Mouse (Mus musculus) erythroblast, adult 5-6 weeks (primary cell): ENCODE results near the gene Ogdh. TPM values are rescaled to one million over a fixed set of nuclear protein-coding genes. Genes with fewer than 3 reads are reported as not detected.

Experiments used
- ATAC-seq: replicated peaks from 2 replicates; pipeline ENCODE4 v1.8.0; 2016; ENCODE audit warnings: moderate number of reproducible peaks, mild to moderate bottlenecking, moderate TSS enrichment, inconsistent platforms; ENCODE audit not compliant: poor library complexity, low FRiP score, severe bottlenecking
- total RNA-seq, 2 experiments: library from RNA; stranded (forward) in 1 of 2; stranded (reverse) in 1 of 2; fragments of 150-400 nt in 1 of 2; fragments of 200-764, 138-1000 nt in 1 of 2; gene quantifications; 2 replicates each; pipeline versions ENCODE4 v1.2.3 to v1.2.4; 2015 to 2017; ENCODE audit warnings: low replicate concordance in 2 of 2

Gene Ogdh
- total RNA-seq, 2 experiments from 2014 or later = 78.6 to 94.4 TPM

GRCm38 (mm10) chr11:6402515-6403510 is 111.4 kb downstream of the Ogdh start:
- peak; percentile 67 for ATAC-seq

DNA sequence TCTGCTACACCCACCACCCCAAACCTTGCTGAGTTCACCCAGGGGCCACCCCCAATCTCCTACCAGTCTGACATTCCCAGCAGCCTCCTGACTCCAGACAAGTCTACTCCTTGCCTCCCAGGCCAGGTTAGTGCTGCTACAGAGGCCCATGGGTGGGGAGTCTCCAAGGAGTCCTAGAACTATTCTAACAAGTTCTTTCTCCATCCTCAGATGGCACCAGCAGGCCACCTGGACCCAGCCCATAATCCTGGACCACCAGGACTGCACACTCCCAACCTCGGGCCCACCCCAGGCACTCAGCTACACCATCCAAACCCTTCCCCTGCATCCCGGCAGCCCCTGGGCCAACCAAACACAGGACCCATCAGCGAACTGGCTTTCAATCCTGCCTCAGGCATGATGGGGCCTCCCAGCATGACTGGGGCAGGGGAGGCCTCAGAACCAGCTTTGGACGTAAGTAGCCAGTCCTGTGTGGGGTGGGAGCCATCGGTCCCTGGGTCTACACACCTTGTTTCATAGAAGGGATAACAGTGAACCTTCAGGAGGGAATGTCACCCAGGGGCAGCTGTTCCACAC is 112.5 kb downstream of the Ogdh start:
- ATAC-seq = no peak

DNA sequence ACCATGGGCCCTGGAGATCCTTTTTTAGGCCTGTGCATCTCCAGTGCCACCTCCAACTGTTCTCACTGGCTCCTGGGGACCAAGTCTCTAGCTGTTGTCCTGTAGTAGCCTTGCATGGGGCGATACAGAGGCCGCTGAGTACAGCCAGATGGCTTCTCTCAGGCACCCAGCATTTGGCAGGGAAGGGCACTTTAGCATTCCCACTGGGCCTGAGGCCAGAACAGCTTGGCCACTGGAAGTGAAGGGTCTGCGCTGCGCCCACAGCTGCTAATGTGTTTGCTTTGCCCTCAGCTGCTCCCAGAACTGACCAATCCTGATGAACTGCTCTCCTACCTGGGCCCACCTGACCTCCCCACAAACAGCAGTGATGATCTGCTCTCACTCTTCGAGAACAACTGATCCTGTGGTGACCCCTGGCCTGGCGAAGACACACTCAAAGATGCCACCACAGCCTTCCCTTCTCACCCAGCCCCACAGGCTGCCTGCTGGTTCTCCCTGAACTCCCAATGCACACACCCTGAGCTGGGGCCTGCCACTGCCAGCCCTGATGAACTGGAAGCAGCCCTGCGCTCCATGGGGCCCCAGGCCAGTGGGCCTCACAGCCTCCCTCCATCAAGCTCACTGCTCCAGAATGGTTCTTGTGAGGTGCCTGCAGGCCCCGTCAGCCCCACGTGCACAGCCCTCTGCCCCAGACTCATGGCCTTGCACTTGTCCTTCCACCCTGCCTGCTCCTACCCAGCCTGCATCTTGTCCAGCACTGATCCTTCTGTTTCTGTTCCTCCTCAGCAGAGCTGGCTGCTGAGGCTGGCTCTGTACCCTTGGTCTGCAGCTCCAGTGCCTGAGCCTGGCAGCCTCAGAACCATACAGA is 113.5 kb downstream of the Ogdh start:
- ATAC-seq = no peak

GRCm38 (mm10) chr11:6405591-6406081 is 114.2 kb downstream of the Ogdh start:
- ATAC-seq = no peak

Other genes with a start within 250 kb of the Ogdh start
- gene Camk2b, start 225.3 kb upstream of the Ogdh start, total RNA-seq (2015; ENCODE audit: low replicate concordance) = not detected in 2 replicates
- 0.14 TPM in 1 of 2 replicates, not detected in the other for gene Camk2b, start 225.3 kb upstream of the Ogdh start, total RNA-seq (2017; ENCODE audit: low replicate concordance)
- gene A730071L15Rik, start 91.6 kb upstream of the Ogdh start, total RNA-seq (2015; ENCODE audit: low replicate concordance) = not detected in 2 replicates
- gene A730071L15Rik, start 91.6 kb upstream of the Ogdh start, total RNA-seq (2017; ENCODE audit: low replicate concordance) = not detected in 2 replicates
- gene Nudcd3, start 91.2 kb upstream of the Ogdh start, total RNA-seq (2015; ENCODE audit: low replicate concordance) = 3.8 and 11.7 TPM in 2 replicates
- 7.8 and 8.1 TPM in 2 replicates for gene Nudcd3, start 91.2 kb upstream of the Ogdh start, total RNA-seq (2017; ENCODE audit: low replicate concordance)
- not detected in 2 replicates for gene Npc1l1, start 61.5 kb upstream of the Ogdh start, total RNA-seq (2015; ENCODE audit: low replicate concordance)
- not detected in 2 replicates for gene Npc1l1, start 61.5 kb upstream of the Ogdh start, total RNA-seq (2017; ENCODE audit: low replicate concordance)
- gene Ddx56, start 23.9 kb upstream of the Ogdh start, total RNA-seq (2015; ENCODE audit: low replicate concordance) = 4.0 and 16.9 TPM in 2 replicates
- gene Ddx56, start 23.9 kb upstream of the Ogdh start, total RNA-seq (2017; ENCODE audit: low replicate concordance) = 3.3 and 9.0 TPM in 2 replicates
- gene Tmed4, start 16.8 kb upstream of the Ogdh start, total RNA-seq (2015; ENCODE audit: low replicate concordance) = 10.0 and 11.7 TPM in 2 replicates
- gene Tmed4, start 16.8 kb upstream of the Ogdh start, total RNA-seq (2017; ENCODE audit: low replicate concordance) = 7.4 and 13.2 TPM in 2 replicates
- gene Zmiz2, start 97.4 kb downstream of the Ogdh start, total RNA-seq (2015; ENCODE audit: low replicate concordance) = 9.8 and 12.9 TPM in 2 replicates
- gene Zmiz2, start 97.4 kb downstream of the Ogdh start, total RNA-seq (2017; ENCODE audit: low replicate concordance) = 1.5 and 3.1 TPM in 2 replicates
- 1,176 and 1,185 TPM in 2 replicates for gene Ppia, start 123.8 kb downstream of the Ogdh start, total RNA-seq (2015; ENCODE audit: low replicate concordance)
- gene Ppia, start 123.8 kb downstream of the Ogdh start, total RNA-seq (2017; ENCODE audit: low replicate concordance) = 351 and 513 TPM in 2 replicates
- gene H2afv, start 152.8 kb downstream of the Ogdh start, total RNA-seq (2015; ENCODE audit: low replicate concordance) = 53.3 and 54.0 TPM in 2 replicates
- gene H2afv, start 152.8 kb downstream of the Ogdh start, total RNA-seq (2017; ENCODE audit: low replicate concordance) = 32.3 and 44.9 TPM in 2 replicates
- 16.1 and 21.9 TPM in 2 replicates for gene Purb, start 184.3 kb downstream of the Ogdh start, total RNA-seq (2015; ENCODE audit: low replicate concordance)
- 13.0 and 19.0 TPM in 2 replicates for gene Purb, start 184.3 kb downstream of the Ogdh start, total RNA-seq (2017; ENCODE audit: low replicate concordance)
- 19.2 and 20.8 TPM in 2 replicates for gene Myo1g, start 229.3 kb downstream of the Ogdh start, total RNA-seq (2015; ENCODE audit: low replicate concordance)
- gene Myo1g, start 229.3 kb downstream of the Ogdh start, total RNA-seq (2017; ENCODE audit: low replicate concordance) = 18.7 and 20.8 TPM in 2 replicates